Mouse (Mus musculus): ENCODE data around the gene Scaf8.
"Not testable (repeated sequence)": the region's sequence is repeated elsewhere in the genome, so short reads cannot be mapped to it uniquely, and the experiment has no call there.

The Scaf8 gene

GRCm38 (mm10) chr17:3115380-3115974 is 705 bp downstream of the Scaf8 start:
- DNase-seq, result peak; percentile 55 to 73

DNA sequence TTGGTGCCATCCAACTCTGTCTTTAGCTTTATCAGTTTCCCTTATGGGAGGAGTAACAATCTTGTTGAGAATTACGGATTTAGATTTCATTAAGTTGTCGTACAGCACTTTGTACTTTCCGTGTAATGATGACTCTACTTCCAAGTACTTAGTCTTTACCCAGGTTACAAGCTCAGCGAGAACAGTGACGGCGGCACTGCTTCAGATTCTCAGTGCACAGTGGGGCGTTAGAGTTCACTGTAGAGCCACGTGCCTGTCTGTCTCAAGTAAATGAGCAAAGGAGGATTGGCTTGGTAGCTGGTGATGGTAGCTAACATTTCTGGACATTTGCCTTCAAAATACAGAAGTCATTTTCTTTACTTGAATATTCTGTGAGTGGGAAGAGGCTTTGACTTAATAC is 6.2 kb downstream of the Scaf8 start:
- DNase-seq, result not testable (repeated sequence)

DNA sequence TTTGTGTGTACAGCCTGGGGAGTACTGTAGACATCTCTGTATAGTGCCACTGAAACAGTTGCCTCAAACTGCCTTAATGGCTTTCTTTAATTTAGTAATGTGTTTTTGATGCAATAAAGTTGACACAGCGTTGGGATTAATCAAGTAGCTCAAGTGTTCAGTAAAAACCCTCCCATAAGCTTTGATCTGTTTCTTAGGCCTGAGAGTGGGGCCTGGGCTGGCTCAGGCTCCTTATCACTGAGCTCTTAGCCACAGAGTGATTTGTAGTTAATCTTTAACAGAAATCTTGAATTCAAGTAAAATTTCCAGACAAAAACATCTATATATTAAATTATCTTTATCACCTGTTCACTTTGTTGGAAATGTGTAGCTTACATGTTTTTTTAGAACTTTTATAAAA is 8.8 kb downstream of the Scaf8 start:
- DNase-seq, result not testable (repeated sequence)

GRCm38 (mm10) chr17:3128716-3129115 is 13.9 kb downstream of the Scaf8 start:
- no peak for DNase-seq

DNA sequence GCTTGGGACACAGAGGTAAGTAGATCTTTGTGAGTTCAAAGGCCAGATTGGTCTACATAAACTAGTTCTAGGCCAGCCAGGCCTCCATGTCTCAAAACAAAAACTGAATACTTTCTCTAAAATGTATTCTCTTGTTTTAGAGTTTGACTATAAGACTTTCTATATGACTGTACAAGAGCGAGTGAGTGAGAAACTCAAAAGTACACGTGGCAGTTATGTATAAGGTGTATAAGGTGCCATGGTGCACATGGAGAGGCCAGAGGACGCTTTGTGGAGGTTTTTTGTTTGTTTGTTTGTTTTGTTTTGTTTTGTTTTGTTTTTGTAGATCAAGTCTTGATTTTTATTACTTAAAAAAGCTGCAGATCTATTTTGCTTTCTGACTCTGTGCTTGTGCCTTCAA is 15.0 kb downstream of the Scaf8 start:
- DNase-seq, result no peak

DNA sequence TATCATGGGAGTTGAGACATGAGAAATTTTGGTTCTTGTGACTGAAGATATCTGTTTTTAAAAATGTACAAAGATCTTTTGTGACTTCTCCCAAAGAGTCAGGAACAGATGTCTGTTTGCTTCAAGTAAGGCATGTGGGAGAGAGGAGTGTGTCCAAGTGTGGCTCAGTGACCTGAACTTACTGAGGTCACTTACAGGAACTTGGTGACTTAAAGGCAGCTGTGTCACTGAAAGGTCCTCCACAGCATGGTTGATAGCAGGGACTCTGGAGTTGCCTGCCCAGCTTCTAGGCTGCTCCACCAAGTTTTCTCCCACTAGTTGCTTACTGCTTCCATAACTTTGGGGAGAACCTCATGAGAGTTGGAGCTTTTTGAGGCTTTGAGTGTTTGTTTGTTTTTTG is 20.6 kb downstream of the Scaf8 start:
- DNase-seq, result no peak

- no peak for DNase-seq
Measured at GRCm38 (mm10) chr17:3136127-3136526, 21.4 kb downstream of the Scaf8 start.

DNA sequence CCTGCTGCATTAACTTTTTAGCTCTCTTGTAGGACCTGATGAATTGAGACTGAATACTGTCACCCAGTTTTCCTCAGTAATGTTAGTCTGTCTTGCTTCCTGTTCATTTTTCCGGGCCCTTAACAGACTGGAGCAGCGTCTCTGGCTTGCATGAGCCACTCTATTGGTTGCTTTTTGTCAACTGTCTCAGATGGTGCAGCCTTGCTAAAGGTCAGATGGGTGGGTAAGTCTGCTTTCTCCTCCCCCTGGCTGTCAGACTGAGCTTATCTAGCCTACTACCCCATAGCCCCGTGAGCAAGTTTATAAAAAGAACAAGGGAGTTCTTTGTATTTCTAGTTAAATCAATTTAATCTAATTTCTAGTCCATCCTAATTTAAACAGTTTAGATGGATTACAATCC is 23.6 kb downstream of the Scaf8 start:
- no peak for DNase-seq

DNA sequence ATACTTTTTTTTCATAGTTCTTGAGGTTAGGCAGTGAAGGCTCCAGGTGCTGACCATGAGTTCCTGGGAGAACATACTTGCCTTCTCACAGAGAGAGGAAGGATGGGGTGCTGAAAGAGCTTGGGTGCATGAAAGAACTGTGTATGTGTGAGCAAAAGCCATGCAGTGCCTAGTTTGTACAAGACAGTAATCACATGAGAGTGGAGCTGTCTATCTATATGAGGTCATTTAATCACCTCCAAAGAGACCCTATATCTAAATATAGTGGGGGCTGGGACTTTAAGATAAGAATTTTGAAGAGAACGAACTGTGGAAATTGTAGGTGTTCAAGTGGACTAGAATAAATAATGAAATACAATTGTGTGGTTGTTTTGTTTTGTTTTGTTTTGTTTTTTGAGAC is 25.3 kb downstream of the Scaf8 start:
- no peak for DNase-seq

- no peak for DNase-seq
Measured at GRCm38 (mm10) chr17:3148853-3149252, 34.1 kb downstream of the Scaf8 start.

GRCm38 (mm10) chr17:3149541-3149940 is 34.8 kb downstream of the Scaf8 start:
- DNase-seq, result no peak

DNA sequence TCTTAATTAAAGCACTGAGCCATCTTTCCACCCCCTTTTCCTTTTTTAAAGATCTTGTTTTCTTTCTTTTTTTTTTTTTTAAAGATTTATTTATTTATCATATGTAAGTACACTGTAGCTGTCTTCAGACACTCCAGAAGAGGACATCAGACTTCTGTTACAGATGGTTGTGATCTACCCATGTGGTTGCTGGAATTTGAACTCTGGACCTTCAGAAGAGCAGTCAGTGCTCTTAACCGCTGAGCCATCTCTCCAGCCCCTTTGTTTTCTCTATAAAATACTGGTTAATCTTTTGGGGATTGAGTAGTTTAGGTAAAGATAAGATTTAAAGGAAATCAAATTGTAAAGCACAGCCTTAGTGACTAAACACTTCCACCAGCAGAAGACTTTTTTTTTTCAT is 35.9 kb downstream of the Scaf8 start:
- DNase-seq, result not testable (repeated sequence)

GRCm38 (mm10) chr17:3151181-3151580 is 36.4 kb downstream of the Scaf8 start:
- no peak for DNase-seq

GRCm38 (mm10) chr17:3156176-3156575 is 41.4 kb downstream of the Scaf8 start:
- peak in 1 of 2 experiments; percentile 34 for DNase-seq

GRCm38 (mm10) chr17:3157016-3157415 is 42.2 kb downstream of the Scaf8 start:
- no peak for DNase-seq

- DNase-seq, result no peak
Measured at GRCm38 (mm10) chr17:3162905-3163304, 48.1 kb downstream of the Scaf8 start.

DNA sequence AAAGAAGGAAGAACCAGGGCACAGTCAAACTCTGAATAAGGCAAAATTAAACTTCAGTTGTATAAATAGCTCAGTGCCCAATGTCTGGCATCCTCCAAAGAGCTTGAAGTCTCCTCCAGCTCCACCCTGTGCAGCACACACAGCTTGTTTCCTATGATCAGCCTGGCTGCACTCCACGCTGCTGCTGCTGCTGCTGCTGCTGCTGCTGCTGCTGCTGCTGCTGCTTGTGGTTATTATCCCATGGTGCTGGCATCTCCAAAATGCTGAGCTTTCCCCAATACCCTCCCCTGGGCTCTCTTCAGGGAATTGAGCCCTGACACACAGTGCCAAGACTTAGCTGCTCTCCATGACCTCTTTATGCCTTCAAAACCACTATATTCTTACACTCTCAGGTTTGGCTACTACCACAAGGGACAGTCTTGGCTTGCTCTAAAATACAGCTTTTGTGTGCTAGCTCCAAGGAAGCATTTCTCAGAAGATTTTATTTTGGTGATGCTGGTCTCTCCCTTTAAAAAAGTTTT is 65.7 kb downstream of the Scaf8 start:
- DNase-seq, result not testable (repeated sequence)

DNA sequence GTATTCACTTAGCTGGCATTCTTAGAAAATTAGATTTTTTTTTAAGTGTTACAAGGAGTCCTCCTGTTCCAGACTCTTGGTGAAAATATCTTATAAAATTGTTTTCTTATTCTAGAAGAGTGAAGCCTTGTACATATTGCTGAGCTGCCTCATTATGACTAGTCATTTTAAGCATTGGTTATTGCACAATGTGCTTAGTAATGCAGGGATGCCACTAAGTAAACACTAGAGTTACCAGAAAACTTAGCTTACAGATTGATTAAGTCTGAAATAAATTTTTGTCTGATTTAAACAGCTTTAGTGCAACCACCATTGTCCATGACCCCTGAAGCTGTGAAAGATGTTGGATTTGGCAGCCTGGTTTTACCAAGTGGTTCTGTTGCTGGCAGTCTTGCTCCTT is 80.7 kb downstream of the Scaf8 start:
- DNase-seq, result not testable (repeated sequence)

- no peak for DNase-seq
Measured at GRCm38 (mm10) chr17:3200328-3200727, 85.6 kb downstream of the Scaf8 start.

- DNase-seq, result no peak
Measured at GRCm38 (mm10) chr17:3203916-3204315, 89.1 kb downstream of the Scaf8 start.

DNA sequence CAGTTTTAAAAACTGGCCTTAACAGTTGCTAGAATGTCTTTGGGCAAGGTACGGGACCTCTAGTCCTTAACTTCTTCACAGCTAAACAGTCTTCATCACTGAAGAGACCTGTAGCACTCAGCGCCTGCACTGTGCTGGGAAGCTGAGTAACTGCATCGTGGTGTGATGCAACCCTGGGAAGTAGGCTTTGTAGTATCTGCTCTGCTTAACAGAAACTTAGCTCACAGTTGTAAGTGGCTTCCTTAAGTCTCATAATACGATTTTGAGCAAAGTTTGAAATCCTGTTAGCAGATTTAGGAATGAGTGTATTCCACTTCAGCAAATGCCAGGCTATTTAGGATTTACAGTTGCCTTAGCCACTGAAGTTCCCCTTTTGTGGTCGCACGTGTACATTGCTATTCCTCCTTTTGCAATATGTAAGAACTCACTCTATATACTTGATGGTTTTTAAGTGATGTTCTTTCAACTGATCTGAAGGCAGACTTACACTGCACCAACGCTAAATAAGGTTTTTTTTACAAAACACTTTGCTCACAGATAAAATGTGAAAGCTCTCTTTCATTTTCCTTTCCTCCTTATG is 90.1 kb downstream of the Scaf8 start:
- DNase-seq, result no peak

DNA sequence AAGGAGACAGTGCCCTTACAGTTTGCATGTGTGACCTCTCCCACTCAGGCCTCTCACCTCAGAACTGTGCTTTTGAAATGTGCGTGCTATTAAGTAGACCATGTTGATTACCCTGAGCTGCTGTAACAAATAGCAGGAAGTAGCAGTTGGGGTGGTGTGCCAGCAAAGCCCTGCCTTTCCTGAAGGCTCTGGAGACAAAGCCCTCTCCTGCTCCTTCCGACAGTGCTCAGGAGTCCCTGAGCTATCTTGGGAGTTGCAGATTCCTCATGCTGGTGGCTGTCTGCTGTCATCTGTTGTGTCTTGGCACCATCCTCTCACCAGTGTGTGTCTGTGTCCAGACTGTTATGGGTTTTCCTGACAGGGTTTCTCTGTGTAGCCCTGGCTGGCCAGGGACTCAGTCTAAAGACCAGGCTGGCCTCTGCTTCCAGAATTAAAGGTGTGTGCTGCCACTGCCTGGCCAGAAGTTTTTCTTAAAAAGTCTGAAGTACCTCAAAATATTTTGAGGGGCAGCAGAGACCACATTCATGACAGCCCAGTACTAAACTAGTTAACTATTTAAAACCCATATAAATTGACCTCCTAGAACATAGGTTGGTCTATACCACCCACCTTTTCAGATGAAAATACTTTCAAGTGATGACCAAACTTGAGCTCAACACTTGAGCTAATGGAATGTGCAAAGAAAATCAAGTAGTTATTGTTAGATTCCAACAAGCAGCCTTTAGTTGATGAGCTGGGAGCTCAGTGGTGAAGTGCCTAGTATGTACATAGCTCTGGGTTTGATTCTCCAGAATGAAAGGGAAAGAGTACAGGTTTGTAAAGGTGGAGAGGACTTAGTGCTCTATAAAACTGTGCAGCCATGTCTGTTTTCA is 92.0 kb downstream of the Scaf8 start:
- no peak for DNase-seq

DNA sequence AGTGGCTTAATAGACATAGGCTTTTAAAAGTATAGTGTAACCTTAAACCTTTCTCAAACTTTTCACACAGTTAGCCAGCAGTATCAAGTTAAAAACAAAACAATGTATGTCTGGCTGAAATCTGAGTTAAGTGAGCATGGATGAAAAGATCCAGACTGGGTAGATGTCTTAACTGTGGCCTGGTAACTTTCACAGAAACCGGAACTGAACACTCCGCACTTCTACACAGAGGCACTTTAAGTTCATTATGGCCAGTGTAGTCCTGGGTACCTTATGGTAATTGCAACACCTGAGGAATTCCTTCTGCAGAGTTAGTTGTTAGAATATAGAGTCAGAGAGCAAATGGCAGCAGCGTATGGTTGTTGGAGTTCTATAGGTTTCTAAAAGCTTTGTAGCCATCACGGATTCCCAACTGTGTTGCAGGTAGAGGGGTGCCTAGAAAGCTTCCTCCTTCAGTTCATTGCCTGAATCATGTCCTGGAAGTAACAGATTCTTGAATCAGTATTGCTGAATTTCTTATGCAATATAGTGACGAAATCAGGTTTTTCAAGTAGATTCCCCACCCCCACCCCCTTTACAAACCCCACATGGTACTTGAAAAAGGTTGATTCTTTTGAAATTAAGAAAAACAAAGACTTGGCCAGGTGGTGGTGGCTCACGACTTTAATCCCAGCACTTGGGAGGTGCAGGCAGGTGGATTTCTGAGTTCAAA is 92.9 kb downstream of the Scaf8 start:
- DNase-seq, result no peak

Measured in thymus, postnatal 36 days (tissue).